Mouse (Mus musculus) testis, adult 2 months (tissue): ENCODE data around the gene Cntn2.

ENCODE experiments used
- CTCF ChIP-seq: fragments of 200-500 bp; IDR thresholded peaks from 2 replicates; pipeline ENCODE4 v1.5.1; 2012; ENCODE audit warnings: low read depth, mild to moderate bottlenecking, inconsistent platforms, low read length, moderate library complexity; ENCODE audit not compliant: control insufficient read depth, insufficient read depth, insufficient replicate concordance
- POLR2A ChIP-seq: fragments of 200-500 bp; IDR thresholded peaks from 2 replicates; pipeline ENCODE4 v1.6.1; 2012; ENCODE audit warnings: low read depth, mild to moderate bottlenecking, inconsistent platforms, low read length, moderate library complexity; ENCODE audit not compliant: control insufficient read depth

DNA sequence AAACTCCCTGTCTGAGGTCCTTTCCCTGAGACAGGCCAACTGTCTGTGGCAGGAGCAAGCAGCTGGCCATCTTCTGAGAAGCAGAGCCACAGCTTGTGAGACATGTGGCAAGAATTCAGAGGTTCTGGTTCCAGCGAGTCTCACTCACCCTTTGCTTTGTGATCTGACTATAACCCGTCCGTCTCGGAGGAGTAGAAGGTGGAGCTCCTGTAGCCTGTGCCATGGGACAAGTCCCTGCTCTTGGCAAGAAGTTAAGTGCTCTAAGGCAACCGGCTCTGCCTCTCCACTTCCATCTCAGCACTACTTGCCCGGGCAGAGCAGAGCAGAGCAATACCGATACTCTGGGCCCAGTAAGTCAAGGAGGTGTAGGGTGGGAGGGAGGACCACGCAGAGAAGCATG, 27.9 kb upstream of the Cntn2 start:
- TF ChIP-seq POLR2A: no peak
- TF ChIP-seq CTCF: no peak
